Mouse (Mus musculus) erythroblast, embryonic 14.5 days (primary cell): Measurements from ENCODE around the gene Ofd1. TPM values are rescaled to one million over a fixed set of nuclear protein-coding genes. Genes with fewer than 3 reads are reported as not detected.

ENCODE experiments used
- H3K27me3 ChIP-seq: 2 replicates; pipeline ENCODE4 v1.6.1; 2012; ENCODE audit warnings: inconsistent platforms; ENCODE audit not compliant: control insufficient read depth
- H3K36me3 ChIP-seq: 2 replicates; pipeline ENCODE4 v1.6.1; 2012; ENCODE audit warnings: mild to moderate bottlenecking, inconsistent platforms; ENCODE audit not compliant: control insufficient read depth
- H3K4me1 ChIP-seq: 2 replicates; pipeline ENCODE4 v1.6.1; 2012; ENCODE audit warnings: inconsistent platforms; ENCODE audit not compliant: control insufficient read depth
- H3K4me3 ChIP-seq: replicated peaks from 2 replicates; pipeline ENCODE3; 2012; ENCODE audit warnings: moderate library complexity, mild to moderate bottlenecking, inconsistent platforms
- H3K9me3 ChIP-seq: 2 replicates; pipeline ENCODE4 v1.6.1; 2012; ENCODE audit warnings: low read length, inconsistent platforms, mixed read lengths; ENCODE audit not compliant: control insufficient read depth
- GATA1 ChIP-seq: IDR thresholded peaks from 2 replicates; pipeline ENCODE4 v1.6.1; 2012; ENCODE audit warnings: low read length, inconsistent platforms, mixed read lengths
- TAL1 ChIP-seq: IDR thresholded peaks from 3 replicates; pipeline ENCODE4 v1.6.1; 2012; ENCODE audit warnings: low read length, inconsistent platforms, mixed read lengths
- polyA plus RNA-seq: library from polyadenylated mRNA; stranded (reverse); fragments of >175 nt; gene quantifications from 2 replicates; pipeline ENCODE4 v1.2.3, GENCODE M21; 2012

Gene Ofd1
- polyA plus RNA-seq, 1 experiment = 0.11 TPM

DNA sequence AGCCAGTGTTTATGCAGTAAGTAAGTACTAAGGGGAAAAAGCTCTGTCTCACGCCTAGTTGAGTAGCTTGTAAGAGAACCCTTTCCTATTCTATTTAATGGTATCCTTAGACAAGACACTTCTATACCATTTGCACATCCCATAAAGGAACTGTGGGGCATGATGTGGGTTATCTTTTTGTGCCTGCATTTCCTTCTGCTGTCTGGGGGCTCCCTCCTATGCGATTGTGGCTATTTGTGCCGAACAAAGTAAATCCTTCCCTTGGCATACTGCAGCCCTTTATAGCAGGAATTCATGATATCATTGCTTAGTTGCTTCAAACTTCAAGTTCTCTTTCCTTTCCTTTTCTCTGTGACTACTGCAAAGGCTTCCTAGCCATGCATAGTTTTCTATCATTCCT, 4.0 kb upstream of the Ofd1 start:
- Histone ChIP-seq H3K9me3 (peaks cover 2% of the 10 kb centered on the region; the same call in 1 of the 2 replicates), H3K4me3 (no peak overlapping the region), H3K4me1 (peaks cover 29% of the 10 kb centered on the region), H3K27me3 (peaks cover 7% of the 10 kb centered on the region), H3K36me3 (peaks cover 3% of the 10 kb centered on the region)
- no peak for TF ChIP-seq GATA1
- TF ChIP-seq TAL1 = no peak

DNA sequence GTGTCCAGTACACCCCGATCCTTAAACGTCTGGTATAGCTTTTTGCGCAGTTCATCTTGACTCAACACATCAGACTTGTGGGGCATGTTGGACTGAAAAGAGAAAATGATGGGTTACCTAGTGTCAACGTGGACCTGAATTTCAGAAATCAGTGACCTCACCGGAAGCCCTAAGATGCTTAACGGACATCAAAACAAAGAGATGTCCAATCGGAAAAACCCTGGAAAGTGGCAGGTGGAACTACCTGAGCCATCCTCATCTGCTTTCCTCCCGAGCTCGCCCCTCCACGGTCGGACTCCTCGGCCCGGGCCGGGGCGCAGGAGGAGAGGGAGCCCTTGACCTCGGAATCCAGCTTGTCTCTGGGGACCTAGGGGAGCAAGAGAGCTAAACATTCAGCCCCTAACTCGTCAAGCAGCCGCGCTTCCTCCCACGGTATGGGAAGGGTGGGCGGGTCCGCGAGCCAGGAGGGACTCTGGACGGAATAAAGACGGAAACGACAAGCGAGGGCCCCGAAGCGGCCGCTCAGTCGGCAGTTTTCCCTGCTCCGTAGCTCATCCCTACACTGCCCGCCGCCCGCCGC, 378 bp downstream of the Ofd1 start, which contains the start of gene Trappc2:
Gene Trappc2, plus strand, starts transcription at position 539 of the 580 bp plus-strand sequence.
- peaks cover 2% of the 10 kb centered on the region; the same call in 1 of the 2 replicates for H3K36me3 ChIP-seq
- H3K4me1 ChIP-seq = peaks cover 27% of the 10 kb centered on the region
- H3K27me3 ChIP-seq = peaks cover 7% of the 10 kb centered on the region
- H3K9me3 ChIP-seq = peaks cover 2% of the 10 kb centered on the region; the same call in 1 of the 2 replicates
- peak within 1 kb of the TSS; percentile 87 for H3K4me3 ChIP-seq
- TF ChIP-seq GATA1 (no peak), TAL1 (no peak)

DNA sequence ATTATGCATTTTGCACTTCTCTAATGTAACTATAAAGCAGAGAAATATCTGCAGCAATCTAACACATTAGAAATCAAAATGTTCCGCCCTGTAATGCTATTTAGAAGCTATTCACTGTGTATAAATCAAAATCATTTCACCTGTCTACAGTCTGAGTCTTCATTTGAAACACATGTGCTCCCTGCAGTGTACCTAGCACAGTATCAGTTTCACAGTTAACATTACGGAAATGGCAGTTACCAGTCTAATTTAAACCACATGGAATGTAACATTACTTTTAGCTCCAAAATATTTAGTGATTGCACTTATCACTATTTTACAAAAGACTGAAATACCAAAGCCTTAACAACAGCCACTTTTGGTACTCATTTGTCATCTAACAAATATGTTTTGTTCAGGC, 5.7 kb downstream of the Ofd1 start:
- Histone ChIP-seq H3K36me3 (peaks cover 2% of the 10 kb centered on the region; the same call in 1 of the 2 replicates), H3K9me3 (no peaks in the 10 kb centered on the region), H3K27me3 (no peaks in the 10 kb centered on the region; the same call in 1 of the 2 replicates), H3K4me1 (peaks cover 7% of the 10 kb centered on the region), H3K4me3 (no peak overlapping the region)
- TF ChIP-seq TAL1 (no peak), GATA1 (no peak)

DNA sequence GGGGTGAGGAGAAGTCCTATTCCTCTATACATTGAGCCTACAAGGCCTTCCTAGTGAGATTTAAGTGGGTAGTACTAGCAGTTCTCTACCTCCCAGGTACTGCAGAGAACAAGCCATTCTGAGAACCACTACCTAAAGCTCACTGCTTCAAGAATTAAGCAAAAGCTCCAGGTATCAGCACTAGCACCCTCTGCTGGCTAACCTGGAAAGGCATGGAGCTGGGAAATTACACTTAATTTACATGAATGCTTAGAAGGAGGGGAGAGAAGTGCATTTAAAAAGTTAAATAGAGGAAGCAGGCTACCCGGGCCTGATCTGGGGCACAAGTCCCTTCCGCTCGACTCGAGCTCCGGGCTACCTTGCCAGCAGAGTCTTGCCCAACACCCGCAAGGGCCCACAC, 24.3 kb downstream of the Ofd1 start:
- H3K4me3 ChIP-seq = no peak overlapping the region
- no peaks in the 10 kb centered on the region for H3K9me3 ChIP-seq
- H3K4me1 ChIP-seq = no peaks in the 10 kb centered on the region
- no peak for TF ChIP-seq TAL1
- no peak for TF ChIP-seq GATA1
- H3K36me3 ChIP-seq = no peaks in the 10 kb centered on the region
- no peaks in the 10 kb centered on the region for H3K27me3 ChIP-seq

DNA sequence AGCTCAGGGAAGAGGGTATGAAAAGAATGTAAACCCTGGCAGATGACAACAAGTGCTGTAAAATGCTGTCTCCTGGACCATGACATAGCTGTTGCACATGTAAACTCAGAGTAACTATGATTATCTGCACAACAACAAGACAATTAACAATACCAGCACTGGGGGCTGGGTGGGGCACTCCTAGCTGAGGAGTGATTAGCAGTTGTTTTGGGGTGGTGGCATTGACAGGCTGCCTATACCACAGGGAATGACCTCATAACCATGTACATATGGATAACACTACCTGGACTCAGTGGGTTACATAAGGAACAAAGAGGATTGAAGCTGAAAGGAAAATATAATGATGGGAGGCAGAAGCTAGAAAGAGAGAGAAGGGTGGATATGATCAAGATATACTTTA, 32.6 kb downstream of the Ofd1 start:
- Histone ChIP-seq H3K4me3 (no peak overlapping the region), H3K27me3 (no peaks in the 10 kb centered on the region), H3K9me3 (no peaks in the 10 kb centered on the region), H3K4me1 (peaks cover 2% of the 10 kb centered on the region; the same call in 1 of the 2 replicates), H3K36me3 (peaks cover 27% of the 10 kb centered on the region)
- TF ChIP-seq GATA1 (no peak), TAL1 (no peak)

DNA sequence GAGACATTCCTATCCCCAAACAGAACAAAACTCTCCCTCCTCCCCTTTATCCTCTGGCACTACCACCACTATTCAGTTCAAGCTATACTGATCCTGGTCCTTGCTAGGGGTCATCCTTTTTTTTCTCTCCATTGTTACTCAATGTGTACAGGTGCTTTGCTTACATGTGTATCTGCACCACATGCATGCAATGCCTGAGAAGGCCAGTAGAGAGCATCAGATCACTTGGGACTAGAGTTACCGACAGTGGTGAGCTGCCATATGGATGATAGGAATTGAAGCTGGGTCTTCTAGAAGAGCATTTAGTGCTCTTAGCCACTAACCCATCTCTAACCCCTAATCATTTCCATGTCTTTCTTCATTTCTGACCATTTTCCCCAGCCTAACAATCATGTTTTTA, 46.8 kb downstream of the Ofd1 start:
- TF ChIP-seq TAL1 = no peak
- TF ChIP-seq GATA1 = no peak
- H3K4me3 ChIP-seq = no peak overlapping the region

DNA sequence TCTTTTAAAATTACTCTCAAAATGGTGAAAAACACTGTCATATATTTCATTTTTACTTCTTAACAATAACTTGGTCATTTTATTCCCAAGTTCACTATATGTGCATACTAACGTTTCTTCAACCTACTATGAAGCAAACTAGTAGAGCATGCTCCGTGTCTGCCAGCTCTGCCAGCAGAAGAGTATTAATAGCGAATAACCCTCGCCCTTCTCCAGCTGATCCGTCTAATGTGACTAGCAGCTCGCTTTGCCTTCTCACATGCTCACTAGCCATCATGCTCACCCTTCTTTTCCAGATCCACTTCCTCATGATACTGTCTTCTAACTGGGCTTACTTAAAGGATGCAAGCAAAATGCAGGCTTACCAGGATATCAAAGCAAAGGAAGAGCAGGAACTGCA, 53.8 kb downstream of the Ofd1 start:
- TF ChIP-seq TAL1 (no peak), GATA1 (no peak)
- Histone ChIP-seq H3K4me1 (no peaks in the 10 kb centered on the region), H3K36me3 (no peaks in the 10 kb centered on the region; the same call in 1 of the 2 replicates), H3K9me3 (no peaks in the 10 kb centered on the region), H3K4me3 (no peak overlapping the region), H3K27me3 (no peaks in the 10 kb centered on the region)

More for the DNA sequence above, 46.8 kb downstream of the Ofd1 start:
- no peaks in the 10 kb centered on the region for H3K4me1 ChIP-seq
- H3K9me3 ChIP-seq = no peaks in the 10 kb centered on the region
- H3K36me3 ChIP-seq = peaks cover 5% of the 10 kb centered on the region
- H3K27me3 ChIP-seq = no peaks in the 10 kb centered on the region

DNA sequence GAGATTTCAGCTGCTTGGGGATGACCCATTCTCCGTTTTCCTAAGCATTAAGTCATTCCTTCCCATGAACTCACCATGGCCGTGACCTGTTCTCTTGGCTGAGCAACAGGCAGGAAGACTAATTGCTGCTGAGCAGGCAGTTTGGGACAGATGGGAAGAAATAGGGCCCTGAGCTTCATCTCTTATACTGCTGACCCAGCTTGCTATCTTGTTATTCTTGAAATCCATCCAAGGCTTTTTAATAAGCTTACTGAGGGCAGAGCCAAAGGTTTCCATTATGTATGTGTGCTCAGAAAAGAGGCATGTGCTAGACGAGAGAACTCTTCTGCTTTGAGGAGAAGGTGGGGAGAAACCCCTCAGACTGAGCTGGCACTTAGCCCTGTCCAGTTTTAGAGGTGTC, 55.6 kb downstream of the Ofd1 start:
- H3K9me3 ChIP-seq = no peaks in the 10 kb centered on the region
- no peak overlapping the region for H3K4me3 ChIP-seq
- H3K36me3 ChIP-seq = no peaks in the 10 kb centered on the region
- H3K27me3 ChIP-seq = no peaks in the 10 kb centered on the region
- no peaks in the 10 kb centered on the region for H3K4me1 ChIP-seq
- TF ChIP-seq GATA1 (no peak), TAL1 (no peak)

DNA sequence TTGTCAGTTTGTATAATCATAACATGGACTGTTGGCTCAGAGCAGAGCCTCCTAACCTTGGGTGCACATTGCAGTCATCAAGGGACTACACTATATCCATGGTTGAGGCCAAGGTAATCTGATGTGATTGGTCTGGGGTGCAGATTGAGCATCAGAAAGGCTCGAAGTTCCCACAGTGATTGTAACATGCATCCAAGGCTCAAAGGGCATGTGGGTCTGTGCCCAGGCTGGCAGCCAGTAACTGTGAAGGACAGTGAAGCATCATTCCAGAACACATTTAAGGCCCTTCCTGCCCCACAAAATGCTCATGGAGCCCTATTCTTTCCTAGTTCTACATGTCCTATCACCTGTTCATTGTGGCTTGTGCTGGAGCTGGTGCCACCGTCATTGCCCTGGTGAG, 56.9 kb downstream of the Ofd1 start:
- H3K4me3 ChIP-seq = no peak overlapping the region
- no peaks in the 10 kb centered on the region for H3K4me1 ChIP-seq
- H3K9me3 ChIP-seq = no peaks in the 10 kb centered on the region
- TF ChIP-seq TAL1 (no peak), GATA1 (no peak)
- no peaks in the 10 kb centered on the region; the same call in 1 of the 2 replicates for H3K27me3 ChIP-seq
- H3K36me3 ChIP-seq = no peaks in the 10 kb centered on the region

DNA sequence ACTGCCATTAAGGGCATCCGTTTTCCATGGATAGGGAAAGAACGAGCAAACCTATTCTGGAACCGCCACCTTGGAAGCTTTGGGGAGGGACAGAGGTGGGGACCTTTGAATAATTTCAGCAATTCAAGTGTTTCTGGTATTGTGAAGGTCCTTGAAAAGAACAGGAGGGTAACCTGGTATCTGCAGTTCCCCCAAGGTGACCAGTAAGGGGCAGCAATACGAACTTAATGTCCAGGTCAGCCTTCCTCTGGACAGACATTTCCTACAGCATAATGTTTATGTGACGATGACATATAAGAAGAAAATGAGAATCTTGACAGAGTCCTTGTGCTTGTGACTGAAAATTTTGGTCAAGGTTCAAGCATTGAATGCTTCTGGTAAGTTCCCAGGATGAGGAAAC, 61.9 kb downstream of the Ofd1 start:
- no peak overlapping the region for H3K4me3 ChIP-seq
- no peaks in the 10 kb centered on the region for H3K36me3 ChIP-seq
- TF ChIP-seq GATA1 = no peak
- no peak for TF ChIP-seq TAL1
- no peaks in the 10 kb centered on the region for H3K9me3 ChIP-seq
- no peaks in the 10 kb centered on the region for H3K4me1 ChIP-seq
- H3K27me3 ChIP-seq = no peaks in the 10 kb centered on the region; the same call in 1 of the 2 replicates
